Mouse (Mus musculus): Measurements from ENCODE around the gene Elane. TPM values are rescaled to one million over a fixed set of nuclear protein-coding genes. Genes with fewer than 3 reads are reported as not detected.

The Elane gene
- polyA plus RNA-seq, 1 experiment, result 3.7 TPM

DNA sequence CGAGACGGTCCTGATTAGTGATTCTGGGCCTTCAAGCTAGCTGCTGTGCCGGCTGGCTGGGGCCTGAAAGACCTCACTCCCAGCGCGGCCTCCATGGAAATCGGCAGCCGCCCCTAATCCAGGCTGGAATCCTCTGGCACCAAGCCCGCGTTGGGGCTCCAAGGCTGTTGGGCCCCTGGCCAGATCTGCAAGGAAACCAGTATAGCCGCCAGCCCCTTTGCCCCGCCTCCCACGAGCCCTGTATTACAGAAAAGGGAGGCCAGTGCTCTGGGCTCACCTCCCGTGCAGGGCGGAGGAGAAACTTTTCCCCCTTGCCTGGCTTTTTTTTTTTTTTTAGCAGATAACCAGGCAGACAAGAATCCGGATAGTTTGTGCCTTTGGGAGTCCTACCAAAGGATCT is 32.7 kb upstream of the Elane start:
- H3K27ac ChIP-seq (ENCODE audit: control insufficient read depth, insufficient read depth, low read length), result peak overlapping the region; percentile 94
- peak overlapping the region; percentile 57 for H3K4me3 ChIP-seq (ENCODE audit: control insufficient read depth, insufficient read depth, low read length)
- peaks cover 68% of the 10 kb centered on the region for H3K4me1 ChIP-seq (replicated peaks; ENCODE audit: control insufficient read depth, insufficient read depth, low read length)
- no peak for TF ChIP-seq POLR2A (IDR thresholded peaks at IDR 0.05; ENCODE audit: control insufficient read depth, extremely low read depth, insufficient read depth, low read length, poor library complexity)
- TF ChIP-seq CTCF (IDR thresholded peaks at IDR 0.05; ENCODE audit: borderline replicate concordance, control insufficient read depth, extremely low read depth, insufficient read depth, low read length, poor library complexity), result no peak
- DNase-seq, result peak; percentile 64
- H3K36me3 ChIP-seq (ENCODE audit: control insufficient read depth, insufficient read depth, low read length), result peaks cover 10% of the 10 kb centered on the region
- no peaks in the 10 kb centered on the region for H3K27me3 ChIP-seq (ENCODE audit: control insufficient read depth, insufficient read depth, low read length)
- 2% methylated on average over 15 of the region's 15 CpGs for WGBS

GRCm38 (mm10) chr10:79853860-79854795 is 31.9 kb upstream of the Elane start, which contains the start of gene Ptbp1:
TSS of gene Ptbp1 (plus strand) at chr10:79854427.
- H3K27ac ChIP-seq (ENCODE audit: control insufficient read depth, insufficient read depth, low read length), result peak within 1 kb of the TSS; percentile 95
- peaks cover 17% of the 10 kb centered on the region for H3K36me3 ChIP-seq (ENCODE audit: control insufficient read depth, insufficient read depth, low read length)
- under 1% methylated on average over 75 of the region's 75 CpGs for WGBS
- H3K27me3 ChIP-seq (ENCODE audit: control insufficient read depth, insufficient read depth, low read length), result no peaks in the 10 kb centered on the region
- peak within 1 kb of the TSS; percentile 90 for H3K4me3 ChIP-seq (ENCODE audit: control insufficient read depth, insufficient read depth, low read length)
- peaks cover 72% of the 10 kb centered on the region for H3K4me1 ChIP-seq (replicated peaks; ENCODE audit: control insufficient read depth, insufficient read depth, low read length)
- DNase-seq, result peak; percentile 99
- TF ChIP-seq CTCF (IDR thresholded peaks at IDR 0.05; ENCODE audit: borderline replicate concordance, control insufficient read depth, extremely low read depth, insufficient read depth, low read length, poor library complexity), result peak; percentile 63; the same call in 1 of the 2 replicates
- TF ChIP-seq POLR2A (IDR thresholded peaks at IDR 0.05; ENCODE audit: control insufficient read depth, extremely low read depth, insufficient read depth, low read length, poor library complexity), result peak; percentile 76

DNA sequence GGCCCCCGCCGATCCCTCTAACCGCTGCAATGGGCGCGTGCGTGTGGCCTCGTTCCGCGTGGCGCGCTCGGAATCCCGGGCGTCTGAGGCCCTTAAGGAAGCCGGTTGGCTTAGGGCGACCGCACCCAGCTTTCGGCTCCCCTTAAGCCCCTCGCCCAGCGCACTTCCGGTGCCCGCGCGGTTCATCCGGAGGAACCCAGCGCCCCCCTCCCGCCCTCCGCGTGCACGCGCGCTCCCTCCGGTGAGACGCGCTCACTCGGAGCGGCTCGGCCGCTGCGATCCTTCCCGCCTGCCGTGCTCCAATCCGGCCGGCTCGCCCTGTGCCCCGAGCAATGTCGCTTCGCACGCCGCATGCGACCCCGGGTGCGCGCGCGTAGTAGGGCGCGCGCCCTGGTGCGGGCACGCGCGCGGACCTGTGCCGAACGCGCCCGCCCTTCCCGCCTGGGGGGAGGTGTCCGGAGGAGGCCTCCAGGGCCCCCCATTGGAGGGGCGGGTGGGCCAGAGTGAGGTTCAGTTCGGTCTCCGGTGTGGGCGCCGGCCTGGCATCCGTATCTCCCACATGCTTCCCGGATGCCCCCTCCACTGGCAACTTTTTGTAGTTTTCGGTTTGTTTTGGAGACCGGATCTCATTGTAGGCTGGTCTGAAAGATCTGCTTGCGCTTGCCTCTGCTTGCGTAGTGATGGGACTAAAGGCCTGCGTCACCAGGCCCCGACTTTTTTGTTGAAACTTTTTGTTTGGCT is 31.1 kb upstream of the Elane start:
- Histone ChIP-seq H3K4me3 (ENCODE audit: control insufficient read depth, insufficient read depth, low read length) (peak overlapping the region; percentile 90), H3K27me3 (ENCODE audit: control insufficient read depth, insufficient read depth, low read length) (no peaks in the 10 kb centered on the region), H3K36me3 (ENCODE audit: control insufficient read depth, insufficient read depth, low read length) (peaks cover 25% of the 10 kb centered on the region), H3K27ac (ENCODE audit: control insufficient read depth, insufficient read depth, low read length) (peak overlapping the region; percentile 95), H3K4me1 (replicated peaks; ENCODE audit: control insufficient read depth, insufficient read depth, low read length) (peaks cover 67% of the 10 kb centered on the region)
- DNase-seq, result peak; percentile 82
- WGBS, result under 1% methylated on average over 83 of the region's 83 CpGs
- TF ChIP-seq POLR2A (IDR thresholded peaks at IDR 0.05; ENCODE audit: control insufficient read depth, extremely low read depth, insufficient read depth, low read length, poor library complexity) (peak; percentile 34), CTCF (IDR thresholded peaks at IDR 0.05; ENCODE audit: borderline replicate concordance, control insufficient read depth, extremely low read depth, insufficient read depth, low read length, poor library complexity) (no peak)

GRCm38 (mm10) chr10:79855558-79856184 is 30.4 kb upstream of the Elane start:
- Histone ChIP-seq H3K27me3 (ENCODE audit: control insufficient read depth, insufficient read depth, low read length) (no peaks in the 10 kb centered on the region), H3K27ac (ENCODE audit: control insufficient read depth, insufficient read depth, low read length) (peak overlapping the region; percentile 95), H3K36me3 (ENCODE audit: control insufficient read depth, insufficient read depth, low read length) (peaks cover 32% of the 10 kb centered on the region), H3K4me1 (replicated peaks; ENCODE audit: control insufficient read depth, insufficient read depth, low read length) (peaks cover 60% of the 10 kb centered on the region), H3K4me3 (ENCODE audit: control insufficient read depth, insufficient read depth, low read length) (peak overlapping the region; percentile 90)
- TF ChIP-seq CTCF (IDR thresholded peaks at IDR 0.05; ENCODE audit: borderline replicate concordance, control insufficient read depth, extremely low read depth, insufficient read depth, low read length, poor library complexity), result no peak
- TF ChIP-seq POLR2A (IDR thresholded peaks at IDR 0.05; ENCODE audit: control insufficient read depth, extremely low read depth, insufficient read depth, low read length, poor library complexity), result no peak
- WGBS, result under 1% methylated on average over 10 of the region's 10 CpGs
- peak; percentile 34 for DNase-seq

GRCm38 (mm10) chr10:79856280-79856679 is 29.8 kb upstream of the Elane start:
- H3K36me3 ChIP-seq (ENCODE audit: control insufficient read depth, insufficient read depth, low read length), result peaks cover 38% of the 10 kb centered on the region
- TF ChIP-seq POLR2A (IDR thresholded peaks at IDR 0.05; ENCODE audit: control insufficient read depth, extremely low read depth, insufficient read depth, low read length, poor library complexity) (no peak), CTCF (IDR thresholded peaks at IDR 0.05; ENCODE audit: borderline replicate concordance, control insufficient read depth, extremely low read depth, insufficient read depth, low read length, poor library complexity) (no peak)
- peak overlapping the region; percentile 90 for H3K4me3 ChIP-seq (ENCODE audit: control insufficient read depth, insufficient read depth, low read length)
- no peak overlapping the region for H3K27ac ChIP-seq (ENCODE audit: control insufficient read depth, insufficient read depth, low read length)
- no peak for DNase-seq
- H3K27me3 ChIP-seq (ENCODE audit: control insufficient read depth, insufficient read depth, low read length), result no peaks in the 10 kb centered on the region
- 17% methylated on average over 6 of the region's 6 CpGs for WGBS
- peaks cover 54% of the 10 kb centered on the region for H3K4me1 ChIP-seq (replicated peaks; ENCODE audit: control insufficient read depth, insufficient read depth, low read length)
